ENCODE assay signal across 23 mouse cellular contexts in genomic region chr7:101880855-101881254, GRCm38 (mm10). TPM values are rescaled to one million over a fixed set of nuclear protein-coding genes. Genes with fewer than 3 reads are reported as not detected.
"Had no signal": no experiment of that assay in that cellular context is flagged by ENCODE, and none has a peak within 500 bp of the region (broad histone marks: within the 10 kb centered on the region; RNA-seq: fewer than 3 reads in every experiment).

No protein-coding gene starts in this region.

- H3K9me3 ChIP-seq: lung, embryonic 15.5 days; midbrain, embryonic 10.5 days; midbrain, embryonic 12.5 days; neural tube, embryonic 13.5 days; neural tube, embryonic 15.5 days; stomach, embryonic 15.5 days had no signal

- H3K27ac ChIP-seq: lung, embryonic 15.5 days; macrophage; midbrain, embryonic 10.5 days; midbrain, embryonic 12.5 days; neural tube, embryonic 13.5 days; neural tube, embryonic 15.5 days; stomach, embryonic 15.5 days; stomach, postnatal 0 days had no signal

- DNase-seq: liver, postnatal 0 days; lung, adult 2 months; lung, postnatal 14 days; lung, postnatal 36 days; midbrain, embryonic 14.5 days; retina, postnatal 1 day; right cerebral cortex, adult 18-20 months; right cerebral cortex, postnatal 25 days; thymus, adult 2 months; thymus, postnatal 25 days; thymus, postnatal 4 days had no signal

- ATAC-seq: liver, postnatal 0 days; lung, postnatal 0 days; midbrain, embryonic 16.5 days had no signal

- H3K27me3 ChIP-seq: lung, embryonic 15.5 days; midbrain, embryonic 12.5 days; neural tube, embryonic 13.5 days; neural tube, embryonic 15.5 days; stomach, embryonic 15.5 days had no signal

- H3K9ac ChIP-seq: liver, postnatal 0 days; lung, embryonic 15.5 days; midbrain, embryonic 12.5 days; neural tube, embryonic 13.5 days; neural tube, embryonic 15.5 days; stomach, embryonic 15.5 days had no signal

- H3K36me3 ChIP-seq: lung, embryonic 15.5 days; midbrain, embryonic 10.5 days; midbrain, embryonic 12.5 days; neural tube, embryonic 13.5 days; neural tube, embryonic 15.5 days; stomach, embryonic 15.5 days had no signal

- H3K4me1 ChIP-seq: lung, embryonic 15.5 days; midbrain, embryonic 10.5 days; midbrain, embryonic 12.5 days; neural tube, embryonic 13.5 days; neural tube, embryonic 15.5 days; stomach, embryonic 15.5 days had no signal

- H3K4me3 ChIP-seq: lung, embryonic 15.5 days; midbrain, embryonic 10.5 days; midbrain, embryonic 12.5 days; myocyte; neural tube, embryonic 13.5 days; neural tube, embryonic 15.5 days; stomach, embryonic 15.5 days had no signal

- H3K4me2 ChIP-seq: lung, embryonic 15.5 days; midbrain, embryonic 12.5 days; neural tube, embryonic 13.5 days; neural tube, embryonic 15.5 days; stomach, embryonic 15.5 days had no signal

RNA-seq across cellular contexts. Expression of gene Folr1, which starts 10.3 kb away (rescaled TPM):
- polyA plus RNA-seq: macrophage had no signal

RNA-seq across cellular contexts. Expression of gene Folr2, which starts 23.9 kb away (rescaled TPM):
- total RNA-seq: megakaryocyte-erythroid progenitor cell, adult 5-6 weeks had no signal
- polyA plus RNA-seq: myocyte had no signal

RNA-seq across cellular contexts. Expression of gene Tomt, which starts 25.3 kb away (rescaled TPM):
- polyA plus RNA-seq: lung, adult 2 months; stomach, postnatal 0 days had no signal
